In genomic region chrX:94123059-94123839, GRCm38 (mm10) we compare ENCODE assay signal across 8 mouse cellular contexts. TPM values are rescaled to one million over a fixed set of nuclear protein-coding genes. Genes with fewer than 3 reads are reported as not detected.
A peak's percentile ranks its signal among the peaks of the same experiment; 100 is the strongest.
DNase-seq lines count a peak whose midpoint lies in the region; ATAC-seq lines count a peak whose summit lies in the region.

Gene Zfx (minus strand): TSS chrX:94123702.

- 25% methylated on average over 26 of the region's 82 CpGs for WGBS in hindbrain, embryonic 13.5 days

- H3K27ac ChIP-seq in hindbrain, embryonic 13.5 days: peak within 1 kb of the TSS; percentile 99

- peak within 1 kb of the TSS; percentile 67 for H3K4me2 ChIP-seq in hindbrain, embryonic 13.5 days

- H3K4me3 ChIP-seq in hindbrain, embryonic 13.5 days: peak within 1 kb of the TSS; percentile 58

- peaks cover 73% of the 10 kb centered on the region for H3K27me3 ChIP-seq in hindbrain, embryonic 13.5 days

- H3K4me1 ChIP-seq in hindbrain, embryonic 13.5 days (replicated peaks): peaks cover 6% of the 10 kb centered on the region

- H3K36me3 ChIP-seq in hindbrain, embryonic 13.5 days: no peaks in the 10 kb centered on the region

- peak; percentile 87 for ATAC-seq in hindbrain, embryonic 13.5 days (ENCODE audit: low FRiP score)

- H3K9ac ChIP-seq in hindbrain, embryonic 13.5 days: peak within 1 kb of the TSS; percentile 88

- DNase-seq in R1 (ENCODE audit: low read depth, low spot score): peak; percentile 50
- peak; percentile 60 to 66 for DNase-seq in cerebellum, postnatal 36 days
- DNase-seq in frontal cortex, postnatal 36 days (ENCODE audit: low spot score in 2 of 2): peak; percentile 44 to 50
- DNase-seq in left cerebral cortex, adult 11 months (ENCODE audit: low spot score): peak; percentile 15
- peak; percentile 62 for DNase-seq in lung, postnatal 36 days
- peak; percentile 77 for DNase-seq in retina, postnatal 1 day
- DNase-seq in thymus, postnatal 4 days: peak; percentile 75

- H3K9me3 ChIP-seq in hindbrain, embryonic 13.5 days: no peaks in the 10 kb centered on the region

RNA-seq across cellular contexts. Expression of gene Zfx, which starts in this region (rescaled TPM):
- 23.6 and 26.0 TPM in 2 replicates for polyA plus RNA-seq in hindbrain, embryonic 13.5 days (2015; fragmentation: Nextera tagmentation; extraction: Ambion mirVana)

Comparison
In these comparisons a context has a peak if more than half of its experiments do, and no peak if none do; other contexts are left out.
1. Peak in every context shown above with its lines: DNase-seq, ATAC-seq, H3K4me3 ChIP-seq and H3K27ac ChIP-seq.
2. DNase-seq: peak in every context shown above with its lines; median percentile 77 in retina, postnatal 1 day; 75 in thymus, postnatal 4 days; 63 in cerebellum, postnatal 36 days; 62 in lung, postnatal 36 days; 50 in R1; 47 in frontal cortex, postnatal 36 days; 15 in left cerebral cortex, adult 11 months.